Mouse (Mus musculus) ovary, postnatal 10 days (tissue): ENCODE results near the gene Ndufs6.

Experiments
- DNase-seq: peaks from one replicate; pipeline ENCODE4 v3.0.0; 2022; ENCODE audit warnings: low spot score

Ndufs6 gene

GRCm38 (mm10) chr13:73327827-73328698 is at the start of gene Ndufs6, which contains the start of gene Mrpl36:
Gene Ndufs6, minus strand, starts transcription at chr13:73328542.
Gene Mrpl36, plus strand, starts transcription at chr13:73328513.
- DNase-seq, result peak; percentile 85

GRCm38 (mm10) chr13:73377637-73378036 is 49.3 kb upstream of the Ndufs6 start:
- no peak for DNase-seq

DNA sequence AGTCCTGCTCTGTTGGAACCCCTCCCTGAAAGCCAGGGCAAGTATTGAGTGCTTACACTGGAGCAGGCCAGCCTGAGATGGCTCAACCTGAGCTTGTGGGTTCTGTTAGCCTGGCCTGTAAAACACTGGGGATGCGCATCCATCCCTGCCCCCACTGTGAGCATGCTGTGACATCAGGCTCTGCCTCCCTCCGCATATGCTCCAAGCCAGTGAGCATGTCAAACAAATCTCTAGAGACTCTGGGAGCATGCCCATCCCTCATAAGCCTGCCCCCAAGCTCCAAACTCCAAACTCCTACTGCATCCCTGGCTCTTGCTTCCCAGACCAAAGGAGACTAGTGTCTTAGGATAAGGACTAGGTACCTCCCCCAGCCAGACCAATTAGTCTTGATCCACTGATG is 46.3 kb upstream of the Ndufs6 start:
- DNase-seq, result no peak

GRCm38 (mm10) chr13:73373367-73373766 is 45.0 kb upstream of the Ndufs6 start:
- DNase-seq, result no peak

- DNase-seq, result no peak
Measured at GRCm38 (mm10) chr13:73357106-73357505, 28.8 kb upstream of the Ndufs6 start.

GRCm38 (mm10) chr13:73352491-73352890 is 24.1 kb upstream of the Ndufs6 start:
- DNase-seq, result no peak

DNA sequence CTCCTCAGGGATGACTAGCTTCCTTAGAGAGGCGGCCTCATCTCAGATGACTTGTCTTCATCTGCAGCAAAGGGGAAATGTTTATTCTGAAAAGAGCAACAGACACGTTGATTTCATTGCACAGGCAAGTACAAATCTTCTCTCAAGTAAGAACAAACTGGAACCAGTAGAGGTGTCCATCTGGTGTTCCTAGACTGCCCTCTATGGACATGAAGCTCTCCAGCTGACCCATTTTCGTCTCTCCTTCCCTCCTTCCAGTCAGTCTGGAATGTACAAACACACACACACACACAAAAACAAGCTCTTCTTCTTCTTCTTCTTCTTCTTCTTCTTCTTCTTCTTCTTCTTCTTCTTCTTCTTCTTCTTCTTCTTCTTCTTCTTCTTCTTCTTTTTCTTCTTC is 23.6 kb upstream of the Ndufs6 start:
- no peak for DNase-seq

DNA sequence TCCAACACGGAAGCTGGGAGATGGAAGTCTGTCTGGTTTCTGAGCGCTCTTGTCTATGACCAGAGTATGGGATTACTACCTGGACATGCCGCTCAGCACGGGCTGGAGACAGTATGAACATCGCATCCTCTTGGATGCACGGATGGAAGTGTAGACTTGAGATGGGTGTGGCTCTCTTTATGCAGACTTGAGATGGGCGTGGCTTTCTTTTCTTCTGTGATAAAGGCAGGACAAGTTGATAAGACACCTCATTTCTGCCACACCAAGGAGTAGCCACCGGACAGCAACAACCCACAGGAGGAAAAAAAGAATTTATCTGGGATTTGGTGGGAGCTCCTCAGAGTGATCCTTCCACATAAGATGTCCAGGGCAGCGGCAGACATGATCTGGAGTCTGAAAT is 22.4 kb upstream of the Ndufs6 start:
- no peak for DNase-seq

DNA sequence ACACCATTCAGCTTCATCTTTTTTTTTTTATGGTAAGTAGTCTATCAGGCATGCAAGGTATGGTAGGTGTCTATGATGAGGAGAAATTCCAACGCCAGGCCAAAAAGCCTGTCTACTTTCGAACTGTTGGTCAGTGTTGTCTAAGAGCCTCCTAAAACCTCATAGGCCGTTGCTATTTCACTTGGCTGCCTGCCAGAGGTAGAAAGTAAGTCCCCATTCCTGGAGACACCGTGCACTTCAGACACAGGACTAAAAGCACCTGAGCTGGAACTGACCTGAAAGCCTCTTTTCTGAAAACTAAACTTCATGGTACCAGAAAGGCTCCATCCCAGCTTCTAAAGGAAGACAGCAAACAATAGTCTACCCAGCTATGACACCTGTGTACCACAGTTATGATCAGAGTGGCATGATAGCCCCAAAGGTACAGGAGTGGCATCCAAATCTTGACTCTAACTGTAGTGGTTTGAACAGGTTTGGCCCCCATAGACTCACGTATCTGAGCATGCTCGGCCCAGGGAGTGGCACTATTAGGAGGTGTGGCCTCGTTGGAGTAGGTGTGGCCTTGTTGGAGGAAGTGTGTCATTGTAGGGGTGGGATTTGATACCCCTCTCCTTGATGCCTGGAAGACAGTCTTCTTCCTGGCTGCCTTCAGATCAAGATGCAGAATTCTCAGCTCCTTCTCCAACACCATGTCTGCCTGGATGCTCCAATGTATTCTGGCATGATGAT is 19.7 kb upstream of the Ndufs6 start:
- DNase-seq, result no peak

DNA sequence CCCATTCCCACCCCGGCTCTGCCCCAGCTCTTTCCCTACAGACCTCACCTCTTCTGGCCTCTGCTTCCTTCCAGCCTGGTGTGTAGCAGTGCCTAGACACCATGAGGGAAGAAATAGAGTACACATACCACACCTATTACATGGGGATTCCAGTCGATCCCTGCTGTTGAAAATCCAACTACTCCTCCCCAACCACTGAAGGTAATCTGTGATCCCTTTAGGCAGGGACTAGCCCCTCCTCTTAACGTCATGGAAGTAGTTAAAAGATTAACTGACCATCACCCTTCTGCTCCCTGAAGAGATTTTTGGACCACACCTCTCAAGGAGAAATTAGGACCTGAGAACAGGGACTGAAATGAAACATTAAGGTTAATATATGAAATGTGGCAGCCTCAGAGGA is 18.8 kb upstream of the Ndufs6 start:
- no peak for DNase-seq

GRCm38 (mm10) chr13:73346743-73347142 is 18.4 kb upstream of the Ndufs6 start:
- DNase-seq, result no peak

GRCm38 (mm10) chr13:73346131-73346530 is 17.8 kb upstream of the Ndufs6 start:
- no peak for DNase-seq

- no peak for DNase-seq
Measured at GRCm38 (mm10) chr13:73345102-73345890, 17.0 kb upstream of the Ndufs6 start.

- no peak for DNase-seq
Measured at GRCm38 (mm10) chr13:73336753-73337152, 8.4 kb upstream of the Ndufs6 start.

GRCm38 (mm10) chr13:73331736-73332135 is 3.4 kb upstream of the Ndufs6 start:
- no peak for DNase-seq

GRCm38 (mm10) chr13:73330844-73331501 is 2.6 kb upstream of the Ndufs6 start:
- peak; percentile 78 for DNase-seq

GRCm38 (mm10) chr13:73323406-73323805 is 4.9 kb downstream of the Ndufs6 start:
- DNase-seq, result no peak

- no peak for DNase-seq
Measured at GRCm38 (mm10) chr13:73322626-73323025, 5.7 kb downstream of the Ndufs6 start.

DNA sequence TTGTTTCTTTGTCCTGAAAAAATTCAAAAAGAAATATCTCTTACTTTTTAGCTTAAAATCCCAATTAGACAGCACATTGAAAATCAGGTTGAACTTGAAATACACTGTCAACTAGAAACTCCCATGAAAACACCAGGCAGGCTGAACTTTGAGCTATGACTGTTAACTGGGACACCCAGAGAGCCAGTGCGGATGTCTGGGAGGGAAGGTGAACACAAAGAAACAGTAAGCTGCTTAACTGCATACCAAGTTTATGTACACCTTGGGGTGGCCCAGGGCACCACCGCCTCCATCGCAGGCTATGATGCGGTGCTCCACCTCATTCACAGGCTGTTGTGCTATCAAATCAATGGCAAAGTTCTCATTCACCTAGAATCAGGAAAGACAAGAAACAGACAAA is 8.3 kb downstream of the Ndufs6 start:
- DNase-seq, result no peak

DNA sequence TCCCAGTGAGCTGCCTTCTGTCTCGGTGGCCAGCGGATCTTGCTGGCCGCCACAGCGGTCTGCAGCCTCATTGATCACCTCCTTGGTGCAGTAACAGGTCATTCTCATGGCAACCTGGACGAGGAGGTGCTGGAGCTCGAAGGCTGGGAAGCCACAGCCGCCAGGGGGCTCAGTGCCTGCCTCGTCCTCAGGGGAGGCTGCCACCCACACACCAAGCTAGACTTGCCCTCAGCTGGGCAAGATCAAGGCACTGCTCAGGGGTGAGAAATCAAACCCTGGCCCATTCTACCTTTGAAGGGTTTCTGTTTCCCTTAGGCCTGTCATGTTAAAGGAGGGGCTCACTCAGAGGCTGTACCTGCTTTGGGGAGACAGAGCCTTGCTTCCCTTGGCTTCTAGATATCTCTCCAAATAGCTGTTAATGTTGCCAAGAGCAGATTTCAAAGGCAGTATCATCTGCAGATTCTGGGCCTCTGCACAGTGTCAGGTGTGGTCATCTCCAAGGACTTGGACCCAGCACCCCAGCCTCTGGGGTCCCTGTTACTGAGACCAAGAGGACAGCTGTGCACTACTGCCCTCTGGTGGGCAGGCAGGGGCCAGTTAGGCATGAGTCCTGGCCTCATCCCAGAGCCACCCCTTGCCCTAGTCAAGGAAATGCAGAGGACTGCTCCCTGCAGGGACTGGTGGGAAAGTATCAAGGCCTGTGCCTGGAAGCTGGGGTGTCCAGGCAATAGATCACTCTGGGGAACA is 18.0 kb downstream of the Ndufs6 start:
- DNase-seq, result no peak

- no peak for DNase-seq
Measured at GRCm38 (mm10) chr13:73306430-73306829, 21.9 kb downstream of the Ndufs6 start.
